Mouse (Mus musculus): ENCODE measurements around the gene BC052040.
A peak's percentile ranks its signal among the peaks of the same experiment; 100 is the strongest.

The BC052040 gene

GRCm38 (mm10) chr2:115769597-115770305 is 188.2 kb downstream of the BC052040 start:
- peak; percentile 77 to 82 for DNase-seq (ENCODE audit: low spot score in 2 of 2)

DNA sequence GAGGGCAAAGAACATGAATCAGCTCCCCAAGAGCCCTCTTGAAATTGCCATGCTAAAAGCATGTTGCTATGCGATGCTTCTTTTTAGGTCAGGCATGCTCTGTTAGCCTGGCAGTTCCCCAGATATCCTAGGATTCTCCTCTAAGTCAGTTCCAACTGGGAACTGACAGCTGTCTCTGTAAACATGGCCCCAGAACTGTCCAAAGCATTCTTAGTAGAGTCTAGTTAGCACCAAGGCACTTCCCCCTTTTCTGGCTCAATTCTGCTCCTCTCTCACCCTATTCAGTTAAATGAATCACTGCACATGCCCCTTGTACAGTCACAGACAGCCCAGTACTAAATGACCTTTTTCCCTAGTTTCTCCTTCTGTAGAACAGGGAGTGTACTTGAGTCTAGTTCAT is 191.2 kb downstream of the BC052040 start:
- no peak for DNase-seq (ENCODE audit: low spot score in 2 of 2)

GRCm38 (mm10) chr2:115774153-115774908 is 192.8 kb downstream of the BC052040 start:
- DNase-seq (ENCODE audit: low spot score in 2 of 2), result no peak

DNA sequence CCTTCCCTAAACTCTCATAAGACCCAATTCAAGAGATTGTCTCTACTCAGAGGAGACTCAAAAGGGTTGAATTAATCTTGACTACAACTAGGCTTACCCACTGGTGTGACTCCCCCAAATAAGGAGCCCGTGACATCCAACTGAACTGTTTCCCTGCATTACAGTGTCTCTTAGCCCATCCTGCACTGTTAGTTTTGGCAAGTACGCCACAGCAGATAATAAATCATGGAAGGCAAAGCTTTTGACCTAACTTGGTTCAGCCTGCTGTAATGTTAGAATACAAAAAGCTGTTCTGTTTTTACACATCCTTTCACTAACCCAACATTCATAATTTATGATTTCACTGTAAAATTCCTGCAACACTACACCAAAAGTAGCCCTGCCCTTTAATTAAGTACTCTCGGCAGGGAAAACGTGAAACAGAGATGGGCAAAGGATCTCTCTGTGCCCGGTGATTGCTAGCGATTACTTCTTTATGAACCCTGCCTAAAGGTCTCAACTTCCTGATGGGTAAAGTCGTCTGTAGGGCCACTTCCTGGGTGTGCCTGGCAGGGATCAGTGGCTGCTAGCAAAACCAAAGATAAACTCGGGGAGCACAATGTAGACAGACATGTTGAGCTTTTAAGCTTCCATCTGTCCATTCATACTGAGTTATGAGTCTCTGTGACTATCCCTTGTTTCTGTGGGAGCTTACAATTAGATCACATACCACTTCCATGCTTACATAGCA is 194.1 kb downstream of the BC052040 start:
- DNase-seq (ENCODE audit: low spot score in 2 of 2), result no peak

- no peak for DNase-seq (ENCODE audit: low spot score in 2 of 2)
These were observed 195.7 kb downstream of the BC052040 start for GRCm38 (mm10) chr2:115776924-115777860.

GRCm38 (mm10) chr2:115780546-115781011 is 199.1 kb downstream of the BC052040 start:
- DNase-seq (ENCODE audit: low spot score in 2 of 2), result no peak

DNA sequence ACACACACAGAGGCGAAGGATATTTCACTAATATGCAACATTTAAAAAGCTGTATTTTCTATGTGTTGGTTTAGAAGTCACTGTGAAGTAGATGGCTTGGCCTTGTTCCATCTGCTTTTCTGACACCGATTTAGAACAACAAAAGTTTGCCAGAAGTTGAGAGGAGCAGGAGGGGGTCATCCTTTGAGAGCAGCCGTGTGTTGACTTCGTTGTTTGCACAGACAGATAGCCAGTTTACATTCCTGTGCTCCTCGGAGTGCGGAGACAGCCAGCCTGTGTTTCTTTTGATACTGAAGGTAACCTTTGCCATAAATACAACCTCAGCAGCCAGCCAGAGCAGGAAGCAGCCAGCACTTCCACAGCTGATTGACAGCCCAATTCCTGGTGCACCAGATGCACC is 204.2 kb downstream of the BC052040 start:
- no peak for DNase-seq (ENCODE audit: low spot score in 2 of 2)

GRCm38 (mm10) chr2:115798839-115799238 is 217.3 kb downstream of the BC052040 start:
- DNase-seq (ENCODE audit: low spot score in 2 of 2), result no peak

DNA sequence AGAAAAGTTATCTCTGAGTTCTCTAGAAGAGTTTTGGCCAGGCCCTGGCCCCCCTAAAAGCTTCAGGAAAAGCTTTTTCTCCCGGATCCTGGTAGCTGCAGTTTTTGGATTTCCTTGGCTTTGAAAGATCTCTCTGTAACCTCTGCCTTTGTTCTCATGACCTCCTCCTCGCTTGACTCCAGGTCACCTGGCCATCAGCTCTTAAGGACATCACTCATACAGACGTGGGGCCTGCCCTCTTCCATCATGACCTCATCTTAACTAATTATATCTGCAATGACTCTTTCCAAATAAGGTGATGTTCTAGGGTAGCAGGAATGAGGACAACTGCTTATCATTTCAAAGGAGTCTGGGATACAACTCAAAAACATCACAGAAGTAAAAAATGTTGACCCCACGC is 226.9 kb downstream of the BC052040 start:
- no peak for DNase-seq (ENCODE audit: low spot score in 2 of 2)

GRCm38 (mm10) chr2:115813316-115813715 is 231.8 kb downstream of the BC052040 start:
- DNase-seq (ENCODE audit: low spot score in 2 of 2), result peak; percentile 24 to 25

DNA sequence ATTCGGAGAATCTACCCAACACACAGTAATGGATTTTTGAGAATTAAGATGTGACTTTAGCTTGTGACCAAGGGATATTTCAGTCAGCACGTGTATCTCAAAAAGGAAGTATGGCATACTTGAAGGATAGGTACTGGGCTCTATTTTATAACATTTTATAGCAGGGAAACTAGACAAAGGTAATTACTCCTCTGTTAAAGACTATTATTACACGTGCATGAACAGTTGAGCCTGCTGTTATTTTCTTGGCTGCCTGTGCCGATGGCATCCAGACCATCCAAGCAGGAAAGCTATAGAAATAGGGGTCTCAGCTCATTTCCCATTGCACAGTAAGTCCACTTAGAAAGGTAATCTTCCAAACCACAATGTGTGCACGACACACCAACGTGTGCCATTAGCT is 232.2 kb downstream of the BC052040 start:
- no peak for DNase-seq (ENCODE audit: low spot score in 2 of 2)

DNA sequence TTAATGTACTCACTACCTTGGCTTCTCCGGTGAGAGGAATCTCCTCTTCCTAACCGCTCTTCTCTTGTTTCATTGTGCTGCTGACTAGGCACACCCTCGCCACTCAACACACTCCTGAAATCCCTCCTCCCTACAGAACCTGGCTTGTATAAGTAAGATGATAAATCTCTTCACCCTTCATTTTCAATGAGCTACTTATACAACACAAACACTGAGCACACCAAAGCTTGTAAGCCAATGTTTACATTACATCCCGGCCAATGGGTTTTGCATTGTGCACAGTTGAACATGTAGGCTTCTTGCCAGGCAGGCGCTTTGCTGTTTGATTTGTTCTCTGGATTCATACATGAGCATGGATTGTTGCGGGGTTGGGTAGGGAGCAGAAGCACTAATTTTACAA is 236.4 kb downstream of the BC052040 start:
- no peak for DNase-seq (ENCODE audit: low spot score in 2 of 2)

DNA sequence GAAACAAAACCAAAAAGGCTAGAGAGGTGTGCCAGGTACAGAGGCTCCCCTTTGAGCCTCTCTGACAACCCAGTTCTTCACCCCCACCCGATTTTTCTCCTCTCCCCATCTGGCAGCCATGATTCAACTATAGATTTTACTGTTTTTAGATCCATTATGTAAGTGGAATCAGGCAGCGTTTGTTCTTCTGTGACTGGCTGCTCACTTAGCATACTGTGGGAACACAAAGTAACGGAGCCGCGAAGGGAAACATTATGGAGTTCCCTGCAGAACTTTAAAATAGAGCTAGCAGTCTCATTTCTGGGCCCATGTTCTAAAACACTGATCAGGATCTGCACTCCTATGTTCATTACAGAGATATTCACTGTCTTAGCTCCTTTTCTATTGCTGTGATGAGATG is 240.8 kb downstream of the BC052040 start:
- DNase-seq (ENCODE audit: low spot score in 2 of 2), result peak; percentile 35 to 53
